Mouse (Mus musculus): ENCODE measurements around the gene Rapgef1. TPM values are rescaled to one million over a fixed set of nuclear protein-coding genes. Genes with fewer than 3 reads are reported as not detected.
A peak's percentile ranks its signal among the peaks of the same experiment; 100 is the strongest.

Rapgef1 gene
- total and polyA plus RNA-seq, 3 experiments, result 86.5 to 185 (median 170) TPM

- TF ChIP-seq TCF12 (IDR thresholded peaks at IDR 0.05; ENCODE audit: low read depth, low read length) (peak; percentile 70), E2F4 (IDR thresholded peaks at IDR 0.05; ENCODE audit: insufficient replicate concordance, low read depth, low read length) (no peak), MXI1 (IDR thresholded peaks at IDR 0.05; ENCODE audit: low read depth, low read length) (peak; percentile 85), ETS1 (conservative IDR thresholded peaks at IDR 0.05; ENCODE audit: low read depth, low read length) (peak; percentile 75), MAFK (IDR thresholded peaks at IDR 0.05; ENCODE audit: insufficient replicate concordance, low read length) (no peak), USF1 (IDR thresholded peaks at IDR 0.05; ENCODE audit: low read depth, low read length) (no peak), POLR2AphosphoS2 (IDR thresholded peaks at IDR 0.05; ENCODE audit: low read depth, low read length) (no peak), UBTF (IDR thresholded peaks at IDR 0.05; ENCODE audit: low read depth, low read length) (0 out of 2 replicates have a peak, but pooled peaks have one; percentile 19), RCOR1 (conservative IDR thresholded peaks at IDR 0.05; ENCODE audit: low read depth, low read length) (peak; percentile 75; the same call in 1 of the 2 replicates), JUND (conservative IDR thresholded peaks at IDR 0.05; ENCODE audit: low read depth, low read length) (peak; percentile 48; the same call in 1 of the 2 replicates), MYC (IDR thresholded peaks at IDR 0.05; ENCODE audit: low read depth, low read length) (peak; percentile 49), KAT2A (IDR thresholded peaks at IDR 0.05; ENCODE audit: insufficient replicate concordance, low read length) (0 out of 2 replicates have a peak, but pooled peaks have one; percentile 43), GABPA (IDR thresholded peaks at IDR 0.05; ENCODE audit: insufficient replicate concordance, low read depth, low read length) (no peak), MEF2A (IDR thresholded peaks at IDR 0.05; ENCODE audit: borderline replicate concordance, low read depth, low read length) (peak; percentile 81; the same call in 1 of the 2 replicates), ZNF384 (IDR thresholded peaks at IDR 0.05; ENCODE audit: low read depth, low read length) (peak; percentile 53), ZC3H11A (IDR thresholded peaks at IDR 0.05; ENCODE audit: low read depth, low read length) (no peak; the same call in 1 of the 2 replicates), MAX (IDR thresholded peaks at IDR 0.05; ENCODE audit: low read length) (peak; percentile 81), CHD2 (IDR thresholded peaks at IDR 0.05; ENCODE audit: low read length) (peak; percentile 41; the same call in 1 of the 2 replicates), EP300 (IDR thresholded peaks at IDR 0.05; ENCODE audit: low read length) (peak; percentile 66)
Observed at GRCm38 (mm10) chr2:29678524-29678923, 59.0 kb downstream of the Rapgef1 start (continued).

DNA sequence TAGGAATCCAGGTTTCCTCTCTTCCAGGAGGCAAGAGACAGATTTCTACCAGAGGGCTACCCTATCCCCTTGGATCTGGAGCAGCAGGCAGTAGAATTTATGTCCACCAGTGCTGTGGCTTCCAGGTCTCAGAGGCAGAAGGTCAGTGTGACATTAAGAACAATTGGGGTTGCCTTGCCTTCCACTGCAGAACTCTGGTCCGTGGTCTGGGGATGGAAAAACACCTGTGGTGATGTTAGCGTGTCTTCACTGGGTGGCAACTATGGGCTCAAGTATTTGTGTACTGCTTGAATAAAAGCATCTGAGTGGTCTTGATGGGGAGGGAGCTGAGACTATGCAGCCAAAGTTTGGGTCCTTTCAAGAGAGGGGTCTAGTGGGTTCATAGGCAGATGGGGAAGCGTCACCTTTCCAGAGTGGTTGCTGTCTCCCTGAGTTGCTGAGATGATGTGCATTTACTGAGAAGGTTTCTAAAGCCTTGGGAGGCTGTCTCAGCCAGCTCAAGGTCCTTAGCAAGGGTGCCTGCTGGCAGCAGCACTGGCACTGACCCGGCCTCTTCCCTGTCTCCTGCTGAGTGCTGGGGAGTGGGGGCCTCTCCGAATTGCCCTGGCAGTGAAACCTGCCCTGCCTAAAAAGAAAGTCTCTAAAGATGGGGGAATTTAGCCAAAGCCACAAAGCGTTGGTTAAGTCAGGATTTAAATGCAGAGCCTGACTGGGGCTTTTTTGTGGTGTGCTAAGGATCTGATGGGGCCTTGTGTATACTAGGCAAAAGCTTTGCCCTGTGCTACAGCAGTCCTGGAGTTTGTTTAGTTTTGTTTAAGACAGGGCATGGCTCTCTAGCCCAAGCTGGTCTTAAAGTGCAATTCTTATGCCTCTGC, 60.4 kb downstream of the Rapgef1 start:
- Histone ChIP-seq H3K4me2 (ENCODE audit: insufficient read depth, low read depth, poor library complexity, severe bottlenecking) (peak overlapping the region; percentile 48), H3K9ac (ENCODE audit: insufficient read depth, low read depth) (peak overlapping the region; percentile 30; the same call in 1 of the 2 replicates), H3K4me1 (ENCODE audit: control insufficient read depth in 1 of 2, insufficient read depth in 2 of 2) (peaks cover 52 to 98% of the 10 kb centered on the region in 2 experiments), H3K9me3 (replicated peaks; ENCODE audit: low read length) (no peaks in the 10 kb centered on the region), H3K27ac (ENCODE audit: insufficient read depth, low read depth) (peak overlapping the region; percentile 97), H3K36me3 (replicated peaks in 1 of 2; ENCODE audit: control insufficient read depth in 1 of 2, insufficient read depth in 1 of 2, low read length in 1 of 2) (peaks cover 15 to 53% of the 10 kb centered on the region in 2 experiments), H3K79me2 (replicated peaks; ENCODE audit: control insufficient read depth, extremely low read depth, insufficient read depth, poor library complexity, severe bottlenecking) (peaks cover 74% of the 10 kb centered on the region), H3K27me3 (replicated peaks) (no peaks in the 10 kb centered on the region), H3K4me3 (replicated peaks in 1 of 3; ENCODE audit: low read depth in 2 of 3, low read length in 2 of 3, poor library complexity in 1 of 3) (peak overlapping the region in 2 of 3 experiments; percentile 7 to 40)
- no peak for DNase-seq (ENCODE audit: extremely low read depth)
- dilution Hi-C loops (cut with MboI; ENCODE audit: extremely low pct_ligation_motif_present, extremely low pct_unique_long_range_greater_than_20kb, low sequenced_read_pairs), result no loop called here
- in situ Hi-C loops (cut with MboI; ENCODE audit: low pct_ligation_motif_present, low pct_unique_long_range_greater_than_20kb, low sequenced_read_pairs), result no loop called here
- TF ChIP-seq SIN3A (IDR thresholded peaks at IDR 0.05; ENCODE audit: low read length) (0 out of 2 replicates have a peak, but pooled peaks have one; percentile 40), MXI1 (IDR thresholded peaks at IDR 0.05; ENCODE audit: low read depth, low read length) (no peak), MYC (IDR thresholded peaks at IDR 0.05; ENCODE audit: low read depth, low read length) (peak; percentile 24; the same call in 1 of the 2 replicates), TBP (conservative IDR thresholded peaks at IDR 0.05; ENCODE audit: low read depth, low read length) (no peak), IRF4 (IDR thresholded peaks at IDR 0.05; ENCODE audit: low read depth, low read length) (peak; percentile 57), ETS1 (conservative IDR thresholded peaks at IDR 0.05; ENCODE audit: low read depth, low read length) (peak; percentile 52; the same call in 1 of the 2 replicates), USF2 (conservative IDR thresholded peaks at IDR 0.05; ENCODE audit: low read depth, low read length) (no peak), PAX5 (IDR thresholded peaks at IDR 0.05; ENCODE audit: low read length) (no peak), CHD1 (IDR thresholded peaks at IDR 0.05; ENCODE audit: low read depth, low read length) (peak; percentile 90), MEF2A (IDR thresholded peaks at IDR 0.05; ENCODE audit: borderline replicate concordance, low read depth, low read length) (peak; percentile 54; the same call in 1 of the 2 replicates), TCF12 (IDR thresholded peaks at IDR 0.05; ENCODE audit: low read depth, low read length) (peak; percentile 26), MAZ (IDR thresholded peaks at IDR 0.05; ENCODE audit: low read depth, low read length) (no peak), MAFK (IDR thresholded peaks at IDR 0.05; ENCODE audit: insufficient replicate concordance, low read length) (no peak), HCFC1 (IDR thresholded peaks at IDR 0.05; ENCODE audit: low read depth, low read length) (no peak), GABPA (IDR thresholded peaks at IDR 0.05; ENCODE audit: insufficient replicate concordance, low read depth, low read length) (no peak), ZNF384 (IDR thresholded peaks at IDR 0.05; ENCODE audit: low read depth, low read length) (no peak), JUN (IDR thresholded peaks at IDR 0.05; ENCODE audit: insufficient read depth, low read depth, low read length) (no peak), POLR2AphosphoS2 (IDR thresholded peaks at IDR 0.05; ENCODE audit: low read depth, low read length) (no peak), CHD2 (IDR thresholded peaks at IDR 0.05; ENCODE audit: low read length) (no peak), RCOR1 (conservative IDR thresholded peaks at IDR 0.05; ENCODE audit: low read depth, low read length) (peak; percentile 47; the same call in 1 of the 2 replicates), EP300 (IDR thresholded peaks at IDR 0.05; ENCODE audit: low read length) (peak; percentile 32; the same call in 1 of the 2 replicates), BHLHE40 (IDR thresholded peaks at IDR 0.05; ENCODE audit: low read depth, low read length) (peak; percentile 67), ZMIZ1 (IDR thresholded peaks at IDR 0.05; ENCODE audit: low read depth, low read length) (0 out of 2 replicates have a peak, but pooled peaks have one; percentile 36)

Measured in CH12.LX (cell line).